Mouse (Mus musculus) embryonic facial prominence, embryonic 11.5 days (tissue): ENCODE results near the gene Olfr652. TPM values are rescaled to one million over a fixed set of nuclear protein-coding genes. Genes with fewer than 3 reads are reported as not detected.

Experiments used
- ATAC-seq: fragments of 200-750 bp; cut with Nextera tagmentation; replicated peaks from 2 replicates; pipeline ENCODE4 v1.8.0; 2017; ENCODE audit warnings: low read depth; ENCODE audit not compliant: insufficient number of reproducible peaks, low FRiP score, low TSS enrichment
- DNase-seq: peaks from one replicate; pipeline ENCODE4 v3.0.0-alpha.2; 2015; ENCODE audit warnings: low spot score
- H3K27ac ChIP-seq: fragments of 300-500 bp; sonication (generic); replicated peaks from 2 replicates; pipeline ENCODE4 v1.5.1; 2014; ENCODE audit warnings: mild to moderate bottlenecking, low read depth, low read length, control low read depth
- H3K27me3 ChIP-seq: fragments of 300-500 bp; sonication (generic); 2 replicates; pipeline ENCODE4 v1.6.1; 2014; ENCODE audit warnings: mild to moderate bottlenecking, low read length, moderate library complexity, mixed read lengths; ENCODE audit not compliant: control insufficient read depth, insufficient read depth
- H3K36me3 ChIP-seq: fragments of 300-500 bp; sonication (generic); replicated peaks from 2 replicates; pipeline ENCODE4 v1.6.1; 2014; ENCODE audit warnings: low read depth, mild to moderate bottlenecking, low read length, moderate library complexity, mixed read lengths; ENCODE audit not compliant: control insufficient read depth, insufficient read depth
- H3K4me1 ChIP-seq: fragments of 300-500 bp; sonication (generic); 2 replicates; pipeline ENCODE4 v1.6.1; 2014; ENCODE audit warnings: low read length, mixed read lengths; ENCODE audit not compliant: control insufficient read depth, insufficient read depth
- H3K4me2 ChIP-seq: fragments of 300-500 bp; sonication (generic); 2 replicates; pipeline ENCODE4 v1.6.1; 2014; ENCODE audit warnings: low read depth, mild to moderate bottlenecking, control low read depth, low read length, moderate library complexity
- H3K4me3 ChIP-seq: fragments of 300-500 bp; sonication (generic); 2 replicates; pipeline ENCODE4 v1.5.1; 2014; ENCODE audit warnings: low read depth, low read length, control low read depth
- H3K9ac ChIP-seq: fragments of 300-500 bp; sonication (generic); replicated peaks from 2 replicates; pipeline ENCODE4 v1.6.1; 2014; ENCODE audit warnings: mild to moderate bottlenecking, control low read depth, low read length
- H3K9me3 ChIP-seq: fragments of 300-500 bp; sonication (generic); replicated peaks from 2 replicates; pipeline ENCODE4 v1.6.1; 2016; ENCODE audit warnings: mild to moderate bottlenecking, low read length, inconsistent platforms, mixed read lengths; ENCODE audit not compliant: control insufficient read depth
- WGBS: fragments of 180-500 bp; shearing (Covaris S2); extraction: QIAGEN DNeasy Blood & Tissue Kit; methylation state at CpG from one replicate; pipeline ENCODE4 v1.1.7; 2014; 5-methylcytosine and 5-hydroxymethylcytosine counted together
- polyA plus RNA-seq: library from polyadenylated mRNA; unstranded; fragments of >200 nt; fragmentation: Nextera tagmentation; extraction: Ambion mirVana; gene quantifications from 2 replicates; pipeline ENCODE4 v1.2.1, GENCODE M21; 2014

The Olfr652 gene
- not detected in 2 replicates for polyA plus RNA-seq

- Histone ChIP-seq H3K27me3 (no peaks in the 10 kb centered on the region), H3K9me3 (no peaks in the 10 kb centered on the region), H3K9ac (no peak within 1 kb of the TSS), H3K4me3 (no peak within 1 kb of the TSS), H3K36me3 (no peaks in the 10 kb centered on the region), H3K4me2 (no peak within 1 kb of the TSS), H3K27ac (no peak within 1 kb of the TSS), H3K4me1 (no peaks in the 10 kb centered on the region)
- ATAC-seq: no peak
- DNase-seq: no peak
These were observed at the start of gene Olfr652 for GRCm38 (mm10) chr7:104560601-104561000. TSS of gene Olfr652 (plus strand) at chr7:104560901.

- Histone ChIP-seq H3K9ac (no peak within 1 kb of the TSS), H3K9me3 (no peaks in the 10 kb centered on the region), H3K4me1 (no peaks in the 10 kb centered on the region), H3K36me3 (no peaks in the 10 kb centered on the region), H3K4me2 (no peak within 1 kb of the TSS), H3K4me3 (no peak within 1 kb of the TSS), H3K27ac (no peak within 1 kb of the TSS), H3K27me3 (no peaks in the 10 kb centered on the region)
- no peak for ATAC-seq
- DNase-seq: no peak
- 76% methylated on average over 5 of the region's 5 CpGs for WGBS
These were observed 10.9 kb upstream of the Olfr652 start, which contains the start of gene Olfr651 for GRCm38 (mm10) chr7:104549833-104550232. TSS of gene Olfr651 (plus strand) at chr7:104550133.

- 58% methylated on average over 1 of the region's 1 CpGs for WGBS
- Histone ChIP-seq H3K9ac (no peak overlapping the region), H3K27me3 (no peaks in the 10 kb centered on the region), H3K9me3 (no peaks in the 10 kb centered on the region), H3K4me2 (no peak overlapping the region), H3K4me1 (no peaks in the 10 kb centered on the region), H3K4me3 (no peak overlapping the region), H3K27ac (no peak overlapping the region), H3K36me3 (no peaks in the 10 kb centered on the region)
- DNase-seq (no peak), ATAC-seq (no peak)
These were observed 8.0 kb upstream of the Olfr652 start for GRCm38 (mm10) chr7:104552700-104553099.

- Histone ChIP-seq H3K4me3 (no peak within 1 kb of the TSS), H3K27ac (no peak within 1 kb of the TSS), H3K4me2 (no peak within 1 kb of the TSS), H3K27me3 (no peaks in the 10 kb centered on the region), H3K36me3 (no peaks in the 10 kb centered on the region), H3K4me1 (no peaks in the 10 kb centered on the region), H3K9me3 (no peaks in the 10 kb centered on the region), H3K9ac (no peak within 1 kb of the TSS)
- WGBS: 76% methylated on average over 2 of the region's 2 CpGs
- ATAC-seq: no peak
- DNase-seq: no peak
These were observed 16.3 kb downstream of the Olfr652 start, which contains the start of gene Olfr653 for GRCm38 (mm10) chr7:104577014-104577413. TSS of gene Olfr653 (plus strand) at chr7:104577314.

GRCm38 (mm10) chr7:104580846-104581245, 20.1 kb downstream of the Olfr652 start:
- WGBS: 91% methylated on average over 4 of the region's 4 CpGs
- no peak overlapping the region for H3K27ac ChIP-seq
- H3K9ac ChIP-seq: no peak overlapping the region
- H3K4me1 ChIP-seq: no peaks in the 10 kb centered on the region
- no peak overlapping the region for H3K4me2 ChIP-seq
- H3K36me3 ChIP-seq: no peaks in the 10 kb centered on the region
- no peaks in the 10 kb centered on the region for H3K27me3 ChIP-seq
- no peak for ATAC-seq
- H3K4me3 ChIP-seq: no peak overlapping the region
- no peaks in the 10 kb centered on the region for H3K9me3 ChIP-seq
- no peak for DNase-seq

- H3K27ac ChIP-seq: no peak overlapping the region
- H3K27me3 ChIP-seq: no peaks in the 10 kb centered on the region
- no peak overlapping the region for H3K4me3 ChIP-seq
- 88% methylated on average over 4 of the region's 4 CpGs for WGBS
- no peak for DNase-seq
- H3K4me2 ChIP-seq: no peak overlapping the region
- H3K36me3 ChIP-seq: no peaks in the 10 kb centered on the region
- no peak for ATAC-seq
- H3K9ac ChIP-seq: no peak overlapping the region
- no peaks in the 10 kb centered on the region for H3K4me1 ChIP-seq
- H3K9me3 ChIP-seq: no peaks in the 10 kb centered on the region
These were observed 20.7 kb downstream of the Olfr652 start for GRCm38 (mm10) chr7:104581429-104581828.

GRCm38 (mm10) chr7:104586725-104587124, 26.0 kb downstream of the Olfr652 start, which contains the start of gene Olfr654:
TSS of gene Olfr654 (plus strand) at chr7:104587025.
- WGBS: 90% methylated on average over 4 of the region's 4 CpGs
- ATAC-seq (no peak), DNase-seq (no peak)
- Histone ChIP-seq H3K4me1 (no peaks in the 10 kb centered on the region), H3K27me3 (no peaks in the 10 kb centered on the region), H3K36me3 (no peaks in the 10 kb centered on the region), H3K9me3 (no peaks in the 10 kb centered on the region), H3K9ac (no peak within 1 kb of the TSS), H3K4me2 (no peak within 1 kb of the TSS), H3K27ac (no peak within 1 kb of the TSS), H3K4me3 (no peak within 1 kb of the TSS)

GRCm38 (mm10) chr7:104588274-104588673, 27.6 kb downstream of the Olfr652 start:
- WGBS: 76% methylated on average over 5 of the region's 5 CpGs
- Histone ChIP-seq H3K36me3 (no peaks in the 10 kb centered on the region), H3K9ac (no peak overlapping the region), H3K9me3 (no peaks in the 10 kb centered on the region), H3K4me3 (no peak overlapping the region), H3K4me2 (no peak overlapping the region), H3K27me3 (no peaks in the 10 kb centered on the region), H3K4me1 (no peaks in the 10 kb centered on the region), H3K27ac (no peak overlapping the region)
- DNase-seq (no peak), ATAC-seq (no peak)
